Mouse (Mus musculus) hindbrain, embryonic 10.5 days (tissue): Measurements from ENCODE around the gene Vmn1r217. TPM values are rescaled to one million over a fixed set of nuclear protein-coding genes. Genes with fewer than 3 reads are reported as not detected.

ENCODE experiments used
- polyA plus RNA-seq: library from polyadenylated mRNA; unstranded; fragments of >200 nt; fragmentation: Nextera tagmentation; extraction: Ambion mirVana; gene quantifications from 2 replicates; pipeline ENCODE4 v1.2.1, GENCODE M21; 2016

Vmn1r217 gene
- polyA plus RNA-seq, 1 experiment from 2014 or later, result not detected

Other genes with a start within 250 kb of the Vmn1r217 start
- gene Vmn1r212, start 234.0 kb downstream of the Vmn1r217 start, polyA plus RNA-seq, result not detected in 2 replicates
- gene Vmn1r213, start 110.6 kb downstream of the Vmn1r217 start, polyA plus RNA-seq, result not detected in 2 replicates
- not detected in 2 replicates for gene Vmn1r214, start 87.8 kb downstream of the Vmn1r217 start, polyA plus RNA-seq
- gene Vmn1r215, start 50.2 kb downstream of the Vmn1r217 start, polyA plus RNA-seq, result not detected in 2 replicates
- not detected in 2 replicates for gene Vmn1r218, start 14.9 kb upstream of the Vmn1r217 start, polyA plus RNA-seq
- gene Vmn1r219, start 41.1 kb upstream of the Vmn1r217 start, polyA plus RNA-seq, result 0.03 TPM in 1 of 2 replicates, not detected in the other
- not detected in 2 replicates for gene Vmn1r220, start 69.7 kb upstream of the Vmn1r217 start, polyA plus RNA-seq
- not detected in 2 replicates for gene Vmn1r221, start 95.9 kb upstream of the Vmn1r217 start, polyA plus RNA-seq
- not detected in 2 replicates for gene Vmn1r222, start 117.7 kb upstream of the Vmn1r217 start, polyA plus RNA-seq
- not detected in 2 replicates for gene Vmn1r223, start 128.9 kb upstream of the Vmn1r217 start, polyA plus RNA-seq